Mouse (Mus musculus): ENCODE data around the gene Jrkl. TPM values are rescaled to one million over a fixed set of nuclear protein-coding genes. Genes with fewer than 3 reads are reported as not detected.

Gene Jrkl
- polyA plus RNA-seq, 2 experiments = 1.5 to 2.1 TPM

DNA sequence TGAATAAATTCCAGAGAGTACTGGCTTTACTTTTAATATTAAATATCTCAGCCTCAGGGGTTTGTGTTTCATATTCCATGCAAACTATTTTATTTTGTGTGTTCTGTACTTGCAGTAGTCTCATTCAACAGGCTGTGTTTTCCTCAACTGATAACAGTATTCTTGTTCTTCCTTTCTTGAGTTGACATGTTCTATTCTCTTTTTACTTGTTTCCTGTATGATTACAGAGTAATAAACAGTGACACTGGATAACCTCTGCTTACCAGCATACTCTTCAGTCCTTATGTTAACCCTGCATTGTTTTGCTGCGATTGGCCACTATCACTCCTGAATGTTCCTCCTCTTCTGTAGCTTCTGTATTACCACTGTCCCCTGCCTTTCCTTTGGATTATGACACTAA is 11.1 kb upstream of the Jrkl start:
- no peak overlapping the region for H3K9ac ChIP-seq (replicated peaks)
- no peak for TF ChIP-seq EP300 (IDR thresholded peaks at IDR 0.05; ENCODE audit: low read depth)
- TF ChIP-seq CTCF (IDR thresholded peaks at IDR 0.05; ENCODE audit: low read depth) = no peak

DNA sequence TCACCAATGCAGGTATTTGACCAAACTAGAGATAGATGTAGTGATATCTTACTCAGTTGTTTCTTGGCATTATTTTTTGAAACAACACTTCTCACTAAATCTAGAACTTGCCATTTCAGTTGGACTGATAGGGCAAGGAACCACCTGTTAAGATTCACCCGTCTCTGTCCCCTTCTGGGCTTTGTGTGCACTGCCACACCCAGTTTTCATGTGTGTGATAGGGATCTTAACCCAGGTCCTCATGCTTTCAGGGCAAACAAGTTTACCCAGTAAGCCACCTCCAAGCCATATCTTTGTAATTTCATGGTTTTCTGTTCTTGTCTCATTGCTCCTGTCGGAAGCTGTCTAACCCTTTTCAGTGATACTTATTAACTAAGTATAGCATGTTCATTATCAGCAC is 5.6 kb upstream of the Jrkl start:
- no peak for ATAC-seq (ENCODE audit: insufficient read depth)
- 31% methylated on average over 2 of the region's 2 CpGs for WGBS (ENCODE audit: insufficient replicate concordance)

More for the DNA sequence above, 11.1 kb upstream of the Jrkl start:
- no peak overlapping the region for H3K27ac ChIP-seq
- H3K4me3 ChIP-seq (ENCODE audit: insufficient read depth in 1 of 2, low read depth in 2 of 2, low read length in 2 of 2) = no peak overlapping the region
- H3K4me2 ChIP-seq (ENCODE audit: low read depth) = no peak overlapping the region
- DNase-seq (ENCODE audit: low read depth in 3 of 3, low spot score in 3 of 3) (no peak), ATAC-seq (ENCODE audit: insufficient read depth) (no peak)
- no peaks in the 10 kb centered on the region for H3K9me3 ChIP-seq (ENCODE audit: control insufficient read depth, low read length)
- no peaks in the 10 kb centered on the region for H3K27me3 ChIP-seq (ENCODE audit: control insufficient read depth, insufficient read depth, low read length)
- WGBS (ENCODE audit: insufficient replicate concordance) = 71% methylated on average over 1 of the region's 1 CpGs
- no peaks in the 10 kb centered on the region for H3K36me3 ChIP-seq (replicated peaks; ENCODE audit: control insufficient read depth, insufficient read depth, low read depth)
- H3K4me1 ChIP-seq (replicated peaks; ENCODE audit: control insufficient read depth in 2 of 2, insufficient read depth in 2 of 2, low read length in 1 of 2) = no peaks in the 10 kb centered on the region

DNA sequence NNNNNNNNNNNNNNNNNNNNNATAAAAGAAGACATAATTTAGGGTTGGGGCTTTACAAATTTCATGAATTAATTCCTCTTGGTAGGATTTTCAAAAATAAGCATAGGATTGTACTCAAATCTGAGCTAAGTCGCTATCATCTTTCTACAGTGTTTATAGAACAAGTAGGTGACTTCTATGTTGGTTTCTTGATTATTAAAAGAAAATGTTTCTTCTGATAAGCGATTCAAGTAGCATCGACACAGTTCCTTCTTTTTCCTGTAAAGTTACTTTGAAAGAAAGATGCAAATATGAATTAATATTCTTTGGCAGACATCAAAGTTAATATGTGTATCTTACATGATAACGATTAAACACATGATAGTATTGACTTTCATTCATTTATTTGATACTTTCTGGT is 2.5 kb upstream of the Jrkl start:
- Histone ChIP-seq H3K36me3 (replicated peaks; ENCODE audit: control insufficient read depth, insufficient read depth, low read depth) (no peaks in the 10 kb centered on the region), H3K27me3 (ENCODE audit: control insufficient read depth, insufficient read depth, low read length) (no peaks in the 10 kb centered on the region), H3K9me3 (ENCODE audit: control insufficient read depth, low read length) (no peaks in the 10 kb centered on the region), H3K4me2 (ENCODE audit: low read depth) (peak overlapping the region; percentile 90), H3K27ac (no peak overlapping the region), H3K4me3 (ENCODE audit: insufficient read depth in 1 of 2, low read depth in 2 of 2, low read length in 2 of 2) (peak overlapping the region in 1 of 2 experiments; percentile 73; a peak in 2 of 4 replicates), H3K4me1 (replicated peaks; ENCODE audit: control insufficient read depth in 2 of 2, insufficient read depth in 2 of 2, low read length in 1 of 2) (peaks cover 15 to 19% of the 10 kb centered on the region in 2 experiments), H3K9ac (replicated peaks) (no peak overlapping the region)
- 67% methylated on average over 4 of the region's 4 CpGs for WGBS (ENCODE audit: insufficient replicate concordance)
- no peak for TF ChIP-seq EP300 (IDR thresholded peaks at IDR 0.05; ENCODE audit: low read depth)
- no peak for TF ChIP-seq CTCF (IDR thresholded peaks at IDR 0.05; ENCODE audit: low read depth)
- DNase-seq (ENCODE audit: low read depth in 3 of 3, low spot score in 3 of 3) = no peak
- no peak for ATAC-seq (ENCODE audit: insufficient read depth)

More for the DNA sequence above, 5.6 kb upstream of the Jrkl start:
- Histone ChIP-seq H3K27me3 (ENCODE audit: control insufficient read depth, insufficient read depth, low read length) (no peaks in the 10 kb centered on the region), H3K36me3 (replicated peaks; ENCODE audit: control insufficient read depth, insufficient read depth, low read depth) (no peaks in the 10 kb centered on the region), H3K27ac (no peak overlapping the region), H3K4me1 (replicated peaks; ENCODE audit: control insufficient read depth in 2 of 2, insufficient read depth in 2 of 2, low read length in 1 of 2) (peaks cover 4 to 8% of the 10 kb centered on the region in 2 experiments; a peak in 3 of 4 replicates), H3K4me2 (ENCODE audit: low read depth) (no peak overlapping the region), H3K9ac (replicated peaks) (no peak overlapping the region), H3K9me3 (ENCODE audit: control insufficient read depth, low read length) (no peaks in the 10 kb centered on the region), H3K4me3 (ENCODE audit: insufficient read depth in 1 of 2, low read depth in 2 of 2, low read length in 2 of 2) (no peak overlapping the region)
- TF ChIP-seq CTCF (IDR thresholded peaks at IDR 0.05; ENCODE audit: low read depth) = no peak
- no peak for TF ChIP-seq EP300 (IDR thresholded peaks at IDR 0.05; ENCODE audit: low read depth)
- DNase-seq (ENCODE audit: low read depth in 3 of 3, low spot score in 3 of 3) = no peak

DNA sequence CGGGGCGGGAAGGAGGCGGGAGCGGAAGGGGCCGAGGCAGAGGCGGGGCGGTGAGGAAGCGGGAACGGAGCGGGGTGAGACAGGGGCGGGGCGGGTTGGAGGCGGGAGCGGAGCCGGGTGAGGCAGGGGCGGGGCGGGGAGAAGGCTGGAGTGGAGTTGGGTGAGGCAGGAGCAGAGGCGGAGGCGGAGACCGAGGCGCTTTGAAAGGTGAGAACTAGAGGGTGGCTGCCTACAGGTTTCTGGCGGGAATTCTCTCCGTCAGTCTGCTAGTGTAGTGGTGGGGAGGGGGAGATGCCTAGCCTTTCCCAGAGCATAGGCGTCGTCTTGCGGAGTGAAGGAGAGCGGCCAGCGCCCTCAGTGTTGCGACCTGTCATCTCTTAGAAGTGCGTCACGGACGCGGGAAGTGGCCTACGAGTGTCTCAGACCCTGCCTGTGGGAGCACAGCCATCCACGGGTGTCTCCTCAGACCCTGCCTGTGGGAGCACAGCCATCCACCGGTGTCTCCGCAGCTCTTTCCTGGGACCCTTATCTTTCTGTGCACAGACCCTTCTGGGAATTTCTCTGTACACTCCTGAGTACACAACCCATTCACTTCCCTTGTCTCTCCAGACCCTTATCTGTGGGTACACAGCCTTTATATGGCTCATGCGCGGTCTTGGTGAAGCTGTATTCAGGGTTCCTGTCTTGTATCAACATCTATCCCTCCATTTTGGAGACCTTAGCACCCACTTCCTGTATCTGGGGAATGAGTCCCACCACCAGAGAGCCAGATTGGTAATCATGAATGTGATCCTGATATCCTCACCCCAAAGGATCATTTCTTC is 1.4 kb upstream of the Jrkl start, which contains the start of gene Ccdc82:
Gene Ccdc82, plus strand, starts transcription at position 141 of the 824 bp plus-strand sequence.
- Histone ChIP-seq H3K27me3 (ENCODE audit: control insufficient read depth, insufficient read depth, low read length) (no peaks in the 10 kb centered on the region), H3K4me2 (ENCODE audit: low read depth) (peak within 1 kb of the TSS; percentile 90), H3K4me1 (replicated peaks; ENCODE audit: control insufficient read depth in 2 of 2, insufficient read depth in 2 of 2, low read length in 1 of 2) (peaks cover 15 to 19% of the 10 kb centered on the region in 2 experiments), H3K27ac (peak within 1 kb of the TSS; percentile 78), H3K9me3 (ENCODE audit: control insufficient read depth, low read length) (no peaks in the 10 kb centered on the region), H3K36me3 (replicated peaks; ENCODE audit: control insufficient read depth, insufficient read depth, low read depth) (no peaks in the 10 kb centered on the region), H3K9ac (replicated peaks) (peak within 1 kb of the TSS; percentile 86), H3K4me3 (ENCODE audit: insufficient read depth in 1 of 2, low read depth in 2 of 2, low read length in 2 of 2) (peak within 1 kb of the TSS; percentile 73 to 80)
- peak; percentile 18; the same call in 1 of the 2 replicates for TF ChIP-seq CTCF (IDR thresholded peaks at IDR 0.05; ENCODE audit: low read depth)
- no peak for TF ChIP-seq EP300 (IDR thresholded peaks at IDR 0.05; ENCODE audit: low read depth)
- ATAC-seq (ENCODE audit: insufficient read depth) (peak; percentile 98), DNase-seq (ENCODE audit: low read depth in 3 of 3, low spot score in 3 of 3) (peak; percentile 79 to 85 (median 83))
- WGBS (ENCODE audit: insufficient replicate concordance) = under 1% methylated on average over 37 of the region's 39 CpGs

DNA sequence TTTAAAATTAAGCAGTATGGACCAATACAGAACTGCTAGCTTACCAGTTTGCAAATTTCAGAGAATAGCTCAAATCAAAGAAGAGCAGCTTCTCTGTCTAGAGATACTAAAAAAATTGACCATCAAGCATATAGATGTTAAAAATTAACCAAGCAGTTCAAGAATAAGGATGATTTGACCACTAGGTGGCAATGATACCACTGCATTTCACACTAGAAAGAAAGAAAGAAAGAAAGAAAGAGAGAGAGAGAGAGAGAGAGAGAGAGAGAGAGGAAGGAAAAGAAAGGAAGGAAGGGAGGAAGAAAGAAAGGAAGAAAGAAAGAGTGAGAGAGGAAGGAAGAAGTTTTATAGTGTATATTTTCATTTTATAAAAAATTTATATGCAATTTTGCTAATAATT is 3.3 kb downstream of the Jrkl start:
- Histone ChIP-seq H3K9me3 (ENCODE audit: control insufficient read depth, low read length) (no peaks in the 10 kb centered on the region), H3K36me3 (replicated peaks; ENCODE audit: control insufficient read depth, insufficient read depth, low read depth) (no peaks in the 10 kb centered on the region), H3K4me1 (replicated peaks; ENCODE audit: control insufficient read depth in 2 of 2, insufficient read depth in 2 of 2, low read length in 1 of 2) (peaks cover 12% of the 10 kb centered on the region in 2 experiments), H3K4me3 (ENCODE audit: insufficient read depth in 1 of 2, low read depth in 2 of 2, low read length in 2 of 2) (no peak overlapping the region), H3K4me2 (ENCODE audit: low read depth) (no peak overlapping the region), H3K27ac (no peak overlapping the region), H3K27me3 (ENCODE audit: control insufficient read depth, insufficient read depth, low read length) (no peaks in the 10 kb centered on the region), H3K9ac (replicated peaks) (no peak overlapping the region)
- ATAC-seq (ENCODE audit: insufficient read depth) (no peak), DNase-seq (ENCODE audit: low read depth in 3 of 3, low spot score in 3 of 3) (no peak)
- TF ChIP-seq CTCF (IDR thresholded peaks at IDR 0.05; ENCODE audit: low read depth) (peak; percentile 48; the same call in 1 of the 2 replicates), EP300 (IDR thresholded peaks at IDR 0.05; ENCODE audit: low read depth) (no peak)
